Mouse (Mus musculus) ES-Bruce4 (cell line): Measurements from ENCODE around the gene Marveld2.

Experiments used
- CTCF ChIP-seq: IDR thresholded peaks from one replicate; pipeline ENCODE4 v1.8.1; 2011; ENCODE audit warnings: low read depth, low read length
- EP300 ChIP-seq: IDR thresholded peaks from 2 replicates; pipeline ENCODE4 v1.6.1; 2011; ENCODE audit warnings: low read depth, low read length; ENCODE audit not compliant: insufficient read depth
- POLR2A ChIP-seq: IDR thresholded peaks from one replicate; pipeline ENCODE4 v1.8.1; 2011; ENCODE audit warnings: low read length; ENCODE audit not compliant: insufficient read depth

DNA sequence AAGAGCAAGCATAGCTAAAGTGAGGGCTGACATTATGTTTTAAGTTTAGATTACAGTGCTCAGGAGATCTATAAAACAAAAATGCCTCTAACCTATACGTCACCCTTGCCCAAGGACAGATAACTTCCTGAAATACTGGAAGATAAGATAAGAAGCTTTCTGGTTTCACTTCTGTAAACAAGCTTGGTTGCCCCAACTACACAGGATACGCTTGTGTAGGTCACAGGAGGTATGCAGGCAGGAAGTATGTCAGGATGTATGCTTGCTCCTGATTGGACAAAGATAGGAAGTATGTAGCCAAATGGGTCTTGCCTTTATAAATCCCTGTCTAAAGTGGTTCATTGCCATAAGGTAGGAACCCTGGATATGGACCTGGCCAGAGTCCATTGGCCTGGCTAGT, 40.8 kb downstream of the Marveld2 start:
- TF ChIP-seq POLR2A (no peak), CTCF (no peak), EP300 (no peak)
